Mouse (Mus musculus) liver, embryonic 14.5 days (tissue): ENCODE measurements around the gene Trim2. TPM values are rescaled to one million over a fixed set of nuclear protein-coding genes. Genes with fewer than 3 reads are reported as not detected.
A peak's percentile ranks its signal among the peaks of the same experiment; 100 is the strongest.

Experiments used
- ATAC-seq: fragments of 200-750 bp; cut with Nextera tagmentation; 2 replicates; pipeline ENCODE4 v1.8.0; 2017; ENCODE audit warnings: moderate number of reproducible peaks, mild to moderate bottlenecking, moderate library complexity; ENCODE audit not compliant: insufficient read depth
- DNase-seq, 3 experiments: peaks; one replicate each; pipeline ENCODE4 v3.0.0-alpha.2; 2012 to 2013; ENCODE audit warnings: low read depth in 3 of 3, low spot score in 3 of 3
- H3K27ac ChIP-seq: fragments of 300-500 bp; sonication (generic); 2 replicates; pipeline ENCODE4 v1.5.1; 2014; ENCODE audit warnings: moderate library complexity, mild to moderate bottlenecking, control low read depth, inconsistent platforms
- H3K27me3 ChIP-seq: fragments of 300-500 bp; sonication (generic); 2 replicates; pipeline ENCODE4 v1.6.1; 2014; ENCODE audit warnings: mild to moderate bottlenecking, low read length, moderate library complexity; ENCODE audit not compliant: control insufficient read depth, insufficient read depth
- H3K36me3 ChIP-seq: fragments of 300-500 bp; sonication (generic); replicated peaks from 2 replicates; pipeline ENCODE4 v1.6.1; 2014; ENCODE audit warnings: low read depth; ENCODE audit not compliant: control insufficient read depth, insufficient read depth
- H3K4me1 ChIP-seq, 2 experiments: fragments of 200-500 bp in 1 of 2; fragments of 300-500 bp in 1 of 2; sonication (generic) in 1 of 2; replicated peaks; 2 replicates each; pipeline ENCODE4 v1.6.1; 2012 to 2014; ENCODE audit warnings: antibody characterized with exemption in 1 of 2, inconsistent platforms in 1 of 2, low read length in 1 of 2; ENCODE audit not compliant: control insufficient read depth in 2 of 2, insufficient read depth in 2 of 2
- H3K4me2 ChIP-seq: fragments of 300-500 bp; sonication (generic); 2 replicates; pipeline ENCODE4 v1.6.1; 2014; ENCODE audit warnings: low read depth, mild to moderate bottlenecking, control low read depth, moderate library complexity
- H3K4me3 ChIP-seq, 2 experiments: fragments of 200-500 bp in 1 of 2; fragments of 300-500 bp in 1 of 2; sonication (generic) in 1 of 2; 2 replicates each; pipeline ENCODE4 v1.5.1; 2012 to 2014; ENCODE audit warnings: low read depth in 2 of 2, low read length in 2 of 2, mild to moderate bottlenecking in 2 of 2, control low read depth in 1 of 2, inconsistent platforms in 1 of 2, moderate library complexity in 1 of 2; ENCODE audit not compliant: insufficient read depth in 1 of 2
- H3K9ac ChIP-seq: fragments of 300-500 bp; sonication (generic); replicated peaks from 2 replicates; pipeline ENCODE4 v1.6.1; 2014; ENCODE audit warnings: mild to moderate bottlenecking, control low read depth, moderate library complexity
- H3K9me3 ChIP-seq: fragments of 300-500 bp; sonication (generic); 2 replicates; pipeline ENCODE4 v1.6.1; 2016; ENCODE audit warnings: low read length, mixed read lengths; ENCODE audit not compliant: control insufficient read depth
- CTCF ChIP-seq: IDR thresholded peaks from 2 replicates; pipeline ENCODE4 v1.5.1; 2016; ENCODE audit warnings: antibody characterized with exemption, low read depth, control low read depth
- EP300 ChIP-seq: IDR thresholded peaks from 2 replicates; pipeline ENCODE4 v1.6.1; 2016; ENCODE audit warnings: antibody characterized with exemption, low read depth
- WGBS: fragments of 180-500 bp; shearing (Covaris S2); extraction: QIAGEN DNeasy Blood & Tissue Kit; methylation state at CpG from one replicate; pipeline ENCODE4 v1.1.7; 2014; ENCODE audit not compliant: insufficient replicate concordance; 5-methylcytosine and 5-hydroxymethylcytosine counted together
- polyA plus RNA-seq, 2 experiments: library from polyadenylated mRNA; depleted of rRNA in 1 of 2; stranded (reverse) in 1 of 2; unstranded in 1 of 2; fragments of >200 nt; fragmentation: Nextera tagmentation in 1 of 2; extraction: Ambion mirVana in 1 of 2; gene quantifications; 2 replicates each; pipeline versions ENCODE4 v1.2.1 to v1.2.3; 2012 to 2014

Gene Trim2
- polyA plus RNA-seq, 2 experiments: 2.5 to 3.5 TPM

DNA sequence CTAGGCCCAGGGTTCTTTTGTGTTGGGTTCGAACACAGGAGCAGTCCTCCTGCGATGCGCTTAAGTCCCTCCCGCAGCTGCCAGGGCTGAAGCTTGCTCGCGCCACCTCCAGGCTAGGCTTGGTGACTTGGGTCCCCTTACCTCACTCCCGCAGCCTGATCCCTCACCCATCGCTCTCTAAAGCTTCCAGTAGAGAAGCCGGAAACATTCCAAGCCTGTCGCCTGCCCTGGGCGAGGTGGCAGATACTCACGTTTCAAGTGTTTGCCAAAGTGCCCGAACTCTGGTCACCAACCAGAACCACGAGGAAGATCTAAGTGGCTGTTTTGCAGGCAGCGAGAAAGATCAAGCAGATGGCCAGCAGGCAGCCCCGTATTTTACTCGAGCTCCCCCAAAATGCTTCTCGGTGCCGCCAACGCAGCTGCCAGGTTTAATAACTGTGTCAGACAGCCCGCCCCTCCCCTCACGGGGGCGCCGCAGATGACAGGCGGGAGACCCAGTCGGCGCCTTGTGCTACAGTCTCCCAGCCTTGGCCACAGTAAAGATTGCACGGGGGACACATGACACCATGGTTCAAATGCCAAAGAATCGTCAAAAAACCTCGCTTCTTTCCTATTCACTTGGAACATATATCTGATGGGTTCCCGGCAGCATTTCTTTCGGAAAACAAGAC is 2.2 kb downstream of the Trim2 start:
- DNase-seq: no peak
- Histone ChIP-seq H3K36me3 (no peaks in the 10 kb centered on the region), H3K4me1 (peaks cover 0 to 2% of the 10 kb centered on the region in 2 experiments; a peak in 1 of 4 replicates), H3K9me3 (no peaks in the 10 kb centered on the region), H3K27ac (no peak overlapping the region), H3K4me2 (peak overlapping the region; percentile 51), H3K27me3 (peaks cover 35% of the 10 kb centered on the region), H3K4me3 (peak overlapping the region; percentile 3 to 17; a peak in 2 of 4 replicates), H3K9ac (no peak overlapping the region)
- ATAC-seq: no peak
- WGBS: 1% methylated on average over 32 of the region's 32 CpGs
- TF ChIP-seq EP300: no peak
- peak; percentile 51 for TF ChIP-seq CTCF

DNA sequence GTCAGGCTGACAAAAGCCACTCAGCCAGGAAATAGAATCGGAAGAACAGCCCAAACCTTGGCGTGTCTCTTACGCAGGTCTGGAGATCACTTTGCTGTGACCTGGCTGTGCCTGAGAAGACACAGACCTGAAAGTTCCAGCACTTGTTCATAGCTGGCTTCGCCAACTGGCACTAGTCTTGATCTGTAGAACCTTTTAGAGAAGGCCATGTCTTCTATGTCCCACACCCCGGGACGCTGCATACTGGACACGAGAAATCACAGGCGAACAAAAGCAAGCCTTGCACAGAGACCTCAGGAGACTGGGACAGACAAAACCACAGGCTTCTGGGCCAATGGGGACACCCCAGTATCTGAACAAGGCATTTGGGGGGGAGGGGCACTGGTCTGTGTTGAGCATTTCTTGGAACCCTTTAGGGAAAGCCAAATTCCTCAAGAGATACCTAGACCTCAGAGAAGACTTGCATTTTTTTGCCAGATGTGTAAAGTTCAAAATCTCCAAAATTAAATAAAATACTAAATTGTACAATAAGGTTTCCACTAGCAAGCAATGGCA is 3.2 kb downstream of the Trim2 start:
- Histone ChIP-seq H3K4me2 (no peak overlapping the region), H3K9me3 (no peaks in the 10 kb centered on the region), H3K9ac (no peak overlapping the region), H3K36me3 (no peaks in the 10 kb centered on the region), H3K4me1 (peaks cover 0 to 2% of the 10 kb centered on the region in 2 experiments; a peak in 1 of 4 replicates), H3K27ac (no peak overlapping the region), H3K27me3 (peaks cover 35% of the 10 kb centered on the region), H3K4me3 (no peak overlapping the region)
- no peak for TF ChIP-seq EP300
- TF ChIP-seq CTCF: no peak
- ATAC-seq (no peak), DNase-seq (no peak)
- WGBS: 71% methylated on average over 8 of the region's 8 CpGs

GRCm38 (mm10) chr3:84302273-84302672 is 4.4 kb downstream of the Trim2 start:
- no peak for ATAC-seq
- no peak overlapping the region for H3K4me3 ChIP-seq
- H3K4me2 ChIP-seq: no peak overlapping the region
- no peaks in the 10 kb centered on the region for H3K36me3 ChIP-seq
- H3K27ac ChIP-seq: no peak overlapping the region
- DNase-seq: no peak
- no peaks in the 10 kb centered on the region for H3K9me3 ChIP-seq
- peak; percentile 78 for TF ChIP-seq CTCF
- no peak for TF ChIP-seq EP300
- peaks cover 0 to 2% of the 10 kb centered on the region in 2 experiments; a peak in 1 of 4 replicates for H3K4me1 ChIP-seq
- peaks cover 35% of the 10 kb centered on the region for H3K27me3 ChIP-seq
- WGBS: 13% methylated on average over 4 of the region's 4 CpGs
- no peak overlapping the region for H3K9ac ChIP-seq

- WGBS: 70% methylated on average over 4 of the region's 4 CpGs
- Histone ChIP-seq H3K36me3 (no peaks in the 10 kb centered on the region), H3K4me2 (no peak overlapping the region), H3K27ac (no peak overlapping the region), H3K27me3 (peaks cover 35% of the 10 kb centered on the region), H3K9me3 (no peaks in the 10 kb centered on the region), H3K4me1 (peaks cover 0 to 2% of the 10 kb centered on the region in 2 experiments; a peak in 1 of 4 replicates), H3K9ac (no peak overlapping the region), H3K4me3 (no peak overlapping the region)
- TF ChIP-seq EP300: no peak
- no peak for TF ChIP-seq CTCF
- DNase-seq (no peak), ATAC-seq (no peak)
Measured at GRCm38 (mm10) chr3:84301674-84302073, 5.0 kb downstream of the Trim2 start.

DNA sequence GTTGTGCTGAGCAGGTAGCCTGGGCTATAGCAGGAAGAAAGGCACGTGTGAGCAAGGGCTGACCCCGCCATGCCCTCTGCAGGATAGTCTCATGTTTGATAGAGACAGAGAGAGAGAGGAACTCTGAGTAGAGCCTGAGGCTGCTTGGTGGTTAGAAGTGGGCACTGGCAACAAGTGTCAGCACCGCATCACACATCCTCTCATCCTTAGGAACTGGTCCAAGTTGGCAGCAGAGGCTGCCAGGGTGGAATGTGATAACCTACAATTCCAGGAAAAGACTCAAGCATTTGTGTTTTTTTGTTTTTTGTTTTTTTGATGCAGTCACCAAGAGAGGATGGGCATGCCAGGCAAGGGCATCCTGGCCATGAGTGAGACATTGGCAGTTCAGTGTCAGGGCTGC is 8.5 kb downstream of the Trim2 start:
- no peak for ATAC-seq

More for the DNA sequence above, 8.5 kb downstream of the Trim2 start:
- Histone ChIP-seq H3K4me1 (no peaks in the 10 kb centered on the region; a peak in 1 of 4 replicates), H3K27me3 (peaks cover 5% of the 10 kb centered on the region), H3K9me3 (no peaks in the 10 kb centered on the region), H3K36me3 (no peaks in the 10 kb centered on the region), H3K9ac (no peak overlapping the region), H3K4me3 (no peak overlapping the region), H3K27ac (no peak overlapping the region), H3K4me2 (no peak overlapping the region)
- TF ChIP-seq EP300 (no peak), CTCF (no peak)
- no peak for DNase-seq
- 33% methylated on average over 3 of the region's 3 CpGs for WGBS
